Comparison of ENCODE assay signal across 1 mouse cellular context in genomic region chr8:126598218-126598617, GRCm38 (mm10).
A peak's percentile ranks its signal among the peaks of the same experiment; 100 is the strongest.
TF ChIP-seq lines count a peak whose summit lies in the region.

No protein-coding gene starts in this region.

TF ChIP-seq in MEL, 35 proteins besides CTCF, POLR2A, EP300 and RAD21 (continued from another document):
- TF ChIP-seq GATA1 (IDR thresholded peaks at IDR 0.05; ENCODE audit: low read depth, low read length) (peak; percentile 99), ZMIZ1 (IDR thresholded peaks at IDR 0.05; ENCODE audit: low read depth, low read length) (0 out of 2 replicates have a peak, but pooled peaks have one; percentile 56), TAL1 (IDR thresholded peaks at IDR 0.05; ENCODE audit: low read length) (peak; percentile 96), USF2 (IDR thresholded peaks at IDR 0.05; ENCODE audit: borderline replicate concordance in 1 of 2, insufficient read depth in 1 of 2, low read depth in 1 of 2, low read length in 2 of 2) (no peak), SIN3A (IDR thresholded peaks at IDR 0.05; ENCODE audit: low read length) (peak; percentile 96), ZNF384 (IDR thresholded peaks at IDR 0.05; ENCODE audit: low read depth, low read length) (peak; percentile 99), KAT2A (conservative IDR thresholded peaks at IDR 0.05; ENCODE audit: low read depth, low read length) (no peak; the same call in 1 of the 2 replicates)
